Mouse (Mus musculus): ENCODE measurements at regions not wholly inside any gene's neighbourhood (a gene's known extent, or its start where the extent isn't known, plus 50 kb on each side); places are given as distances from the start of the nearest gene placed in this dataset.

GRCm38 (mm10) chr10:70800736-70801306 is 145.1 kb upstream of the Phyhipl start:
- no peak overlapping the region for H3K9ac ChIP-seq (ENCODE audit: low read depth, low read length)
- TF ChIP-seq CTCF (IDR thresholded peaks at IDR 0.05) (no peak), POLR2A (IDR thresholded peaks at IDR 0.05; ENCODE audit: insufficient read depth, low read depth, low read length) (no peak), EP300 (IDR thresholded peaks at IDR 0.05; ENCODE audit: insufficient read depth, low read depth, low read length) (no peak)
- no peaks in the 10 kb centered on the region for H3K79me2 ChIP-seq (replicated peaks; ENCODE audit: control insufficient read depth, insufficient read depth, low read length)
- intact Hi-C loops (cut with DNase I): loop anchor here (5.0 kb wide), 1 partner anchor 161 kb away; no protein-coding TSS in a partner anchor
- no peak overlapping the region for H3K4me3 ChIP-seq
- H3K27ac ChIP-seq: no peak overlapping the region
- no peak for DNase-seq
- WGBS: 34% methylated on average over 11 of the region's 11 CpGs
- no peaks in the 10 kb centered on the region for H3K36me3 ChIP-seq (ENCODE audit: control insufficient read depth, insufficient read depth, low read length)
- H3K4me1 ChIP-seq (ENCODE audit: control insufficient read depth, insufficient read depth, low read length): peaks cover 2% of the 10 kb centered on the region
- no peaks in the 10 kb centered on the region for H3K27me3 ChIP-seq (ENCODE audit: control insufficient read depth, insufficient read depth, low read length)

GRCm38 (mm10) chr10:70799906-70800305 is 144.1 kb upstream of the Phyhipl start:
- TF ChIP-seq POLR2A (IDR thresholded peaks at IDR 0.05; ENCODE audit: insufficient read depth, low read depth, low read length) (no peak), EP300 (IDR thresholded peaks at IDR 0.05; ENCODE audit: insufficient read depth, low read depth, low read length) (no peak), CTCF (IDR thresholded peaks at IDR 0.05) (no peak)
- intact Hi-C loops (cut with DNase I): loop anchor here (5.0 kb wide), 1 partner anchor 162 kb away; no protein-coding TSS in a partner anchor
- no peak overlapping the region for H3K9ac ChIP-seq (ENCODE audit: low read depth, low read length)
- H3K4me3 ChIP-seq: no peak overlapping the region
- 69% methylated on average over 5 of the region's 5 CpGs for WGBS
- no peaks in the 10 kb centered on the region for H3K36me3 ChIP-seq (ENCODE audit: control insufficient read depth, insufficient read depth, low read length)
- peak; percentile 11 to 24 for DNase-seq
- peak overlapping the region; percentile 51 for H3K27ac ChIP-seq
- H3K4me1 ChIP-seq (ENCODE audit: control insufficient read depth, insufficient read depth, low read length): peaks cover 2% of the 10 kb centered on the region
- H3K79me2 ChIP-seq (replicated peaks; ENCODE audit: control insufficient read depth, insufficient read depth, low read length): no peaks in the 10 kb centered on the region
- H3K27me3 ChIP-seq (ENCODE audit: control insufficient read depth, insufficient read depth, low read length): no peaks in the 10 kb centered on the region

GRCm38 (mm10) chr10:70799191-70799742 is 143.5 kb upstream of the Phyhipl start:
- peaks cover 2% of the 10 kb centered on the region for H3K4me1 ChIP-seq (ENCODE audit: control insufficient read depth, insufficient read depth, low read length)
- H3K79me2 ChIP-seq (replicated peaks; ENCODE audit: control insufficient read depth, insufficient read depth, low read length): no peaks in the 10 kb centered on the region
- no peaks in the 10 kb centered on the region for H3K36me3 ChIP-seq (ENCODE audit: control insufficient read depth, insufficient read depth, low read length)
- TF ChIP-seq CTCF (IDR thresholded peaks at IDR 0.05): no peak
- no peak for TF ChIP-seq POLR2A (IDR thresholded peaks at IDR 0.05; ENCODE audit: insufficient read depth, low read depth, low read length)
- TF ChIP-seq EP300 (IDR thresholded peaks at IDR 0.05; ENCODE audit: insufficient read depth, low read depth, low read length): no peak
- no peak overlapping the region for H3K9ac ChIP-seq (ENCODE audit: low read depth, low read length)
- peak; percentile 55 to 75 for DNase-seq
- intact Hi-C loops (cut with DNase I): no loop called here
- 48% methylated on average over 11 of the region's 11 CpGs for WGBS
- H3K27ac ChIP-seq: peak overlapping the region; percentile 51
- H3K4me3 ChIP-seq: no peak overlapping the region
- H3K27me3 ChIP-seq (ENCODE audit: control insufficient read depth, insufficient read depth, low read length): no peaks in the 10 kb centered on the region

- Histone ChIP-seq H3K27ac (no peak overlapping the region), H3K36me3 (ENCODE audit: control insufficient read depth, insufficient read depth, low read length) (no peaks in the 10 kb centered on the region), H3K79me2 (replicated peaks; ENCODE audit: control insufficient read depth, insufficient read depth, low read length) (no peaks in the 10 kb centered on the region), H3K27me3 (ENCODE audit: control insufficient read depth, insufficient read depth, low read length) (no peaks in the 10 kb centered on the region), H3K9ac (ENCODE audit: low read depth, low read length) (no peak overlapping the region), H3K4me1 (ENCODE audit: control insufficient read depth, insufficient read depth, low read length) (no peaks in the 10 kb centered on the region), H3K4me3 (no peak overlapping the region)
- DNase-seq: no peak
- intact Hi-C loops (cut with DNase I): no loop called here
- TF ChIP-seq EP300 (IDR thresholded peaks at IDR 0.05; ENCODE audit: insufficient read depth, low read depth, low read length) (no peak), POLR2A (IDR thresholded peaks at IDR 0.05; ENCODE audit: insufficient read depth, low read depth, low read length) (no peak), CTCF (IDR thresholded peaks at IDR 0.05) (no peak)
- 62% methylated on average over 7 of the region's 7 CpGs for WGBS
Observed at GRCm38 (mm10) chr10:70788814-70789452, 133.2 kb upstream of the Phyhipl start.

GRCm38 (mm10) chr10:70781036-70781435 is 125.3 kb upstream of the Phyhipl start:
- H3K27me3 ChIP-seq (ENCODE audit: control insufficient read depth, insufficient read depth, low read length): no peaks in the 10 kb centered on the region
- H3K79me2 ChIP-seq (replicated peaks; ENCODE audit: control insufficient read depth, insufficient read depth, low read length): no peaks in the 10 kb centered on the region
- TF ChIP-seq EP300 (IDR thresholded peaks at IDR 0.05; ENCODE audit: insufficient read depth, low read depth, low read length): no peak
- TF ChIP-seq CTCF (IDR thresholded peaks at IDR 0.05): no peak
- TF ChIP-seq POLR2A (IDR thresholded peaks at IDR 0.05; ENCODE audit: insufficient read depth, low read depth, low read length): no peak
- no peak overlapping the region for H3K4me3 ChIP-seq
- intact Hi-C loops (cut with DNase I): no loop called here
- no peaks in the 10 kb centered on the region for H3K36me3 ChIP-seq (ENCODE audit: control insufficient read depth, insufficient read depth, low read length)
- no peak overlapping the region for H3K27ac ChIP-seq
- 89% methylated on average over 3 of the region's 3 CpGs for WGBS
- no peak overlapping the region for H3K9ac ChIP-seq (ENCODE audit: low read depth, low read length)
- no peak for DNase-seq
- no peaks in the 10 kb centered on the region for H3K4me1 ChIP-seq (ENCODE audit: control insufficient read depth, insufficient read depth, low read length)

GRCm38 (mm10) chr10:70778596-70778995 is 122.8 kb upstream of the Phyhipl start:
- no peak for DNase-seq
- H3K36me3 ChIP-seq (ENCODE audit: control insufficient read depth, insufficient read depth, low read length): no peaks in the 10 kb centered on the region
- no peaks in the 10 kb centered on the region for H3K27me3 ChIP-seq (ENCODE audit: control insufficient read depth, insufficient read depth, low read length)
- TF ChIP-seq POLR2A (IDR thresholded peaks at IDR 0.05; ENCODE audit: insufficient read depth, low read depth, low read length) (no peak), EP300 (IDR thresholded peaks at IDR 0.05; ENCODE audit: insufficient read depth, low read depth, low read length) (no peak), CTCF (IDR thresholded peaks at IDR 0.05) (no peak)
- no peaks in the 10 kb centered on the region for H3K4me1 ChIP-seq (ENCODE audit: control insufficient read depth, insufficient read depth, low read length)
- no peak overlapping the region for H3K9ac ChIP-seq (ENCODE audit: low read depth, low read length)
- no peak overlapping the region for H3K27ac ChIP-seq
- intact Hi-C loops (cut with DNase I): no loop called here
- no peaks in the 10 kb centered on the region for H3K79me2 ChIP-seq (replicated peaks; ENCODE audit: control insufficient read depth, insufficient read depth, low read length)
- WGBS: 92% methylated on average over 11 of the region's 11 CpGs
- no peak overlapping the region for H3K4me3 ChIP-seq

Data from heart, adult 2 months (tissue).